Mouse (Mus musculus): ENCODE measurements around the gene Lhx5. TPM values are rescaled to one million over a fixed set of nuclear protein-coding genes. Genes with fewer than 3 reads are reported as not detected.
A peak's percentile ranks its signal among the peaks of the same experiment; 100 is the strongest.

Lhx5 gene
- polyA plus RNA-seq, 1 experiment from 2014 or later, result 0.16 TPM

DNA sequence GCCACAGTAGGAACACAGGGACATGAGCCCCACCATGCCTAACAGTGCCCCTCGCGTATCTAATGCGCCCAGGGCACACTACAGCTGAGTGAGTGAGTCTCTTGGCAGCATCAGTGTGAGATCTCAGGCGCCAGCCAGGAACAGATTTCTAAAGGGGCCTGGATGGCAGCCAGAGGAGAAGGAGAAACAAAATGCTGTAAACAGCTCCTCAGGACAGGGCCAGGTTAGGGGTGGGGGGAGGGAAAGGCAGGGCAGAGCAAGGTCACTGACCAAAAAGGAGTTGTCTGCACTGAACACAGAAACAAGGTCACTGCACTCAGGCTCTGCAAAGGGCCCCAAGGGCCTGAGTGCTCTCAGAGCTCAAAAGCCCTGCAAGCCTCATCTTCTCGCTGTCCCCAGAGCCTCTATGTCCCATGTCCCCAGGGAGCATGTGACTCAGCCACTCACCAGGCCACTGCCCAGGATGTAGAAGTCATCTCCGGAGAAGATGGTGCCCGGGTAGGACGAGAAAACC is 59.2 kb downstream of the Lhx5 start:
- TF ChIP-seq EP300 (optimal IDR thresholded peaks at IDR 0.05), result no peak
- no peak for TF ChIP-seq CTCF (IDR thresholded peaks at IDR 0.05; ENCODE audit: low read depth)
- DNase-seq (ENCODE audit: low spot score) (no peak), ATAC-seq (ENCODE audit: low FRiP score, low TSS enrichment) (no peak)
- no peak overlapping the region for H3K4me3 ChIP-seq (ENCODE audit: low read depth, low read length)
- no peaks in the 10 kb centered on the region for H3K9me3 ChIP-seq (ENCODE audit: control insufficient read depth, low read length)
- no peak overlapping the region for H3K27ac ChIP-seq (replicated peaks)
- H3K36me3 ChIP-seq (ENCODE audit: control insufficient read depth, insufficient read depth, low read length), result peaks cover 17% of the 10 kb centered on the region
- WGBS, result 74% methylated on average over 8 of the region's 8 CpGs
- no peaks in the 10 kb centered on the region for H3K27me3 ChIP-seq (ENCODE audit: control insufficient read depth, insufficient read depth, low read length)
- H3K4me2 ChIP-seq (replicated peaks; ENCODE audit: low read depth), result no peak overlapping the region
- H3K9ac ChIP-seq (ENCODE audit: low read length), result 0 out of 2 replicates have a peak overlapping the region, but pooled peaks have one; percentile 13
- H3K4me1 ChIP-seq (replicated peaks; ENCODE audit: control insufficient read depth, insufficient read depth), result no peaks in the 10 kb centered on the region

Other genes starting within 250 kb of the Lhx5 start
- gene Sdsl, start 41.1 kb downstream of the Lhx5 start, polyA plus RNA-seq (2015; fragmentation: Nextera tagmentation; extraction: Ambion mirVana), result 16.2 and 16.8 TPM in 2 replicates
- gene Sds, start 44.8 kb downstream of the Lhx5 start, polyA plus RNA-seq (2015; fragmentation: Nextera tagmentation; extraction: Ambion mirVana), result not detected in 2 replicates
- 42.6 and 45.9 TPM in 2 replicates for gene Plbd2, start 71.9 kb downstream of the Lhx5 start, polyA plus RNA-seq (2015; fragmentation: Nextera tagmentation; extraction: Ambion mirVana)
- gene Slc8b1, start 79.5 kb downstream of the Lhx5 start, polyA plus RNA-seq (2015; fragmentation: Nextera tagmentation; extraction: Ambion mirVana), result 4.9 and 5.2 TPM in 2 replicates
- gene Tpcn1, start 157.0 kb downstream of the Lhx5 start, polyA plus RNA-seq (2015; fragmentation: Nextera tagmentation; extraction: Ambion mirVana), result 12.7 and 13.9 TPM in 2 replicates
- 0.25 and 0.36 TPM in 2 replicates for gene Iqcd, start 157.3 kb downstream of the Lhx5 start, polyA plus RNA-seq (2015; fragmentation: Nextera tagmentation; extraction: Ambion mirVana)
- 12.1 TPM in 2 replicates for gene Rita1, start 180.9 kb downstream of the Lhx5 start, polyA plus RNA-seq (2015; fragmentation: Nextera tagmentation; extraction: Ambion mirVana)
- gene Ddx54, start 181.0 kb downstream of the Lhx5 start, polyA plus RNA-seq (2015; fragmentation: Nextera tagmentation; extraction: Ambion mirVana), result 22.5 and 23.0 TPM in 2 replicates
- 0.10 TPM in 1 of 2 replicates, not detected in the other for gene Cfap73, start 202.5 kb downstream of the Lhx5 start, polyA plus RNA-seq (2015; fragmentation: Nextera tagmentation; extraction: Ambion mirVana)
- gene Rasal1, start 217.1 kb downstream of the Lhx5 start, polyA plus RNA-seq (2015; fragmentation: Nextera tagmentation; extraction: Ambion mirVana), result 0.08 and 0.44 TPM in 2 replicates